Mouse (Mus musculus): ENCODE data around the gene 1700042G07Rik. TPM values are rescaled to one million over a fixed set of nuclear protein-coding genes. Genes with fewer than 3 reads are reported as not detected.
"Not testable (repeated sequence)": the region's sequence is repeated elsewhere in the genome, so short reads cannot be mapped to it uniquely, and the experiment has no call there.

1700042G07Rik gene
- polyA plus RNA-seq, 1 experiment = not detected

- no peak for DNase-seq (ENCODE audit: low spot score)
These were observed 35.7 kb downstream of the 1700042G07Rik start for GRCm38 (mm10) chr4:116208891-116209290.

- DNase-seq (ENCODE audit: low spot score) = no peak
These were observed 42.9 kb downstream of the 1700042G07Rik start for GRCm38 (mm10) chr4:116215895-116216605.

- DNase-seq (ENCODE audit: low spot score) = no peak
These were observed 43.9 kb downstream of the 1700042G07Rik start for GRCm38 (mm10) chr4:116217046-116217445.

GRCm38 (mm10) chr4:116217661-116218060, 44.5 kb downstream of the 1700042G07Rik start:
- DNase-seq (ENCODE audit: low spot score) = not testable (repeated sequence)

- no peak for DNase-seq (ENCODE audit: low spot score)
These were observed 45.9 kb downstream of the 1700042G07Rik start for GRCm38 (mm10) chr4:116219056-116219455.

GRCm38 (mm10) chr4:116220071-116220650, 47.0 kb downstream of the 1700042G07Rik start:
- no peak for DNase-seq (ENCODE audit: low spot score)

GRCm38 (mm10) chr4:116220780-116221139, 47.6 kb downstream of the 1700042G07Rik start:
- no peak for DNase-seq (ENCODE audit: low spot score)

- peak; percentile 98 for DNase-seq (ENCODE audit: low spot score)
These were observed 48.1 kb downstream of the 1700042G07Rik start, which contains the start of gene Pik3r3 for GRCm38 (mm10) chr4:116221140-116221851. Gene Pik3r3 (plus strand): TSS chr4:116221618.

- DNase-seq (ENCODE audit: low spot score) = peak; percentile 20
These were observed 49.0 kb downstream of the 1700042G07Rik start for GRCm38 (mm10) chr4:116221996-116222842.

GRCm38 (mm10) chr4:116222843-116223119, 49.6 kb downstream of the 1700042G07Rik start:
- DNase-seq (ENCODE audit: low spot score) = no peak

Other genes starting within 250 kb of the 1700042G07Rik start
- not detected in 2 replicates for gene Dmbx1, start 233.4 kb upstream of the 1700042G07Rik start, polyA plus RNA-seq (2012; rRNA removed)
- 11.9 and 14.2 TPM in 2 replicates for gene Faah, start 155.4 kb upstream of the 1700042G07Rik start, polyA plus RNA-seq (2012; rRNA removed)
- gene Nsun4, start 119.5 kb upstream of the 1700042G07Rik start, polyA plus RNA-seq (2012; rRNA removed) = 10.3 and 11.1 TPM in 2 replicates
- gene Uqcrh, start 98.3 kb upstream of the 1700042G07Rik start, polyA plus RNA-seq (2012; rRNA removed) = 669 and 757 TPM in 2 replicates
- gene Lrrc41, start 98.1 kb upstream of the 1700042G07Rik start, polyA plus RNA-seq (2012; rRNA removed) = 25.8 and 26.4 TPM in 2 replicates
- 1.1 and 1.3 TPM in 2 replicates for gene Rad54l, start 49.7 kb upstream of the 1700042G07Rik start, polyA plus RNA-seq (2012; rRNA removed)
- 62.6 and 72.7 TPM in 2 replicates for gene Pomgnt1, start 49.5 kb upstream of the 1700042G07Rik start, polyA plus RNA-seq (2012; rRNA removed)
- gene Lurap1, start 22.0 kb upstream of the 1700042G07Rik start, polyA plus RNA-seq (2012; rRNA removed) = 3.9 and 4.5 TPM in 2 replicates
- 0.62 and 0.83 TPM in 2 replicates for gene Tspan1, start 5.8 kb upstream of the 1700042G07Rik start, polyA plus RNA-seq (2012; rRNA removed)
- not detected in 2 replicates for gene Gm49337, start within 50 bp of the 1700042G07Rik start, polyA plus RNA-seq (2012; rRNA removed)
- gene Pik3r3, start 48.2 kb downstream of the 1700042G07Rik start, polyA plus RNA-seq (2012; rRNA removed) = 17.8 and 18.0 TPM in 2 replicates

Data from urinary bladder, adult 2 months (tissue).